30 mouse cellular contexts compared by ENCODE assay signal in genomic region chr13:8933499-8933898, GRCm38 (mm10). TPM values are rescaled to one million over a fixed set of nuclear protein-coding genes. Genes with fewer than 3 reads are reported as not detected.
DNase-seq lines count a peak whose midpoint lies in the region; ATAC-seq and TF ChIP-seq lines count a peak whose summit lies in the region.
"Had no signal": no experiment of that assay in that cellular context is flagged by ENCODE, and none has a peak within 500 bp of the region (broad histone marks: within the 10 kb centered on the region; RNA-seq: fewer than 3 reads in every experiment).

No protein-coding gene starts in this region.

- TF ChIP-seq RAD21 in MEL (IDR thresholded peaks at IDR 0.05; ENCODE audit: low read depth, low read length), result no peak

- peak; percentile 45; the same call in 1 of the 2 replicates for ATAC-seq in liver, embryonic 14.5 days (ENCODE audit: insufficient read depth)
- ATAC-seq: forebrain, embryonic 15.5 days; Patski had no signal

- no peak overlapping the region for H3K4me2 ChIP-seq in liver, embryonic 14.5 days (ENCODE audit: low read depth)
- H3K4me2 ChIP-seq: embryonic facial prominence, embryonic 15.5 days; forebrain, embryonic 15.5 days; heart, embryonic 12.5 days; hindbrain, embryonic 14.5 days had no signal

- no peaks in the 10 kb centered on the region for H3K79me2 ChIP-seq in MEL (ENCODE audit: control insufficient read depth, insufficient read depth, low read length, poor library complexity)

- H3K9ac ChIP-seq in MEL (ENCODE audit: control insufficient read depth, low read depth, low read length, poor library complexity, severe bottlenecking), result no peak overlapping the region
- no peak overlapping the region for H3K9ac ChIP-seq in liver, embryonic 14.5 days (replicated peaks)
- H3K9ac ChIP-seq: embryonic facial prominence, embryonic 15.5 days; forebrain, embryonic 15.5 days; heart, embryonic 12.5 days; hindbrain, embryonic 14.5 days had no signal

- no peak overlapping the region for H3K4me3 ChIP-seq in MEL (ENCODE audit: control insufficient read depth in 1 of 2, insufficient read depth in 1 of 2, low read depth in 2 of 2, low read length in 2 of 2)
- H3K4me3 ChIP-seq in liver, embryonic 14.5 days (ENCODE audit: insufficient read depth in 1 of 2, low read depth in 2 of 2, low read length in 2 of 2), result no peak overlapping the region
- H3K4me3 ChIP-seq: embryonic facial prominence, embryonic 15.5 days; erythroblast, embryonic 14.5 days; forebrain, embryonic 10.5 days; forebrain, embryonic 15.5 days; heart, adult 2 months; heart, embryonic 12.5 days; hindbrain, embryonic 10.5 days had no signal

- peaks cover 0 to 7% of the 10 kb centered on the region in 2 experiments; a peak in 2 of 4 replicates for H3K27me3 ChIP-seq in MEL (ENCODE audit: control insufficient read depth in 1 of 2, insufficient read depth in 2 of 2, low read length in 2 of 2)
- H3K27me3 ChIP-seq in liver, embryonic 14.5 days (ENCODE audit: control insufficient read depth, insufficient read depth, low read length), result no peaks in the 10 kb centered on the region
- H3K27me3 ChIP-seq: embryonic facial prominence, embryonic 15.5 days; forebrain, embryonic 15.5 days; heart, embryonic 12.5 days had no signal

- DNase-seq in MEL (ENCODE audit: low read depth, low spot score) (peak; percentile 48), R1 (ENCODE audit: low read depth, low spot score) (peak; percentile 31)
- DNase-seq in liver, embryonic 14.5 days (ENCODE audit: low read depth in 3 of 3, low spot score in 3 of 3), result no peak
- no peak for DNase-seq in left cerebral cortex, postnatal 36 days (ENCODE audit: low spot score in 2 of 2)
- no peak for DNase-seq in frontal cortex, postnatal 10 days (ENCODE audit: low spot score in 2 of 2)
- no peak for DNase-seq in left cerebral cortex, adult 8-10 months (ENCODE audit: low spot score in 2 of 2)
- DNase-seq: adrenal gland, adult 8-10 months; cerebellum, adult 11 months; cerebellum, adult 8-10 months; cerebellum, postnatal 14 days; embryo, embryonic 11 days; gastrocnemius, postnatal 14 days; heart, adult 2 months had no signal

- H3K36me3 ChIP-seq in MEL (ENCODE audit: control insufficient read depth in 1 of 2, insufficient read depth in 2 of 2, low read length in 2 of 2), result no peaks in the 10 kb centered on the region
- H3K36me3 ChIP-seq in liver, embryonic 14.5 days (replicated peaks; ENCODE audit: control insufficient read depth, insufficient read depth, low read depth), result no peaks in the 10 kb centered on the region
- H3K36me3 ChIP-seq: embryonic facial prominence, embryonic 15.5 days; forebrain, embryonic 10.5 days; forebrain, embryonic 15.5 days; heart, embryonic 12.5 days; hindbrain, embryonic 10.5 days had no signal

- TF ChIP-seq CTCF in MEL (IDR thresholded peaks at IDR 0.05 in 2 of 3, conservative IDR thresholded peaks at IDR 0.05 in 1 of 3; ENCODE audit: control insufficient read depth in 1 of 3, insufficient read depth in 1 of 3, low read depth in 2 of 3, low read length in 3 of 3, poor library complexity in 1 of 3, severe bottlenecking in 1 of 3), result no peak
- no peak for TF ChIP-seq CTCF in liver, embryonic 14.5 days (IDR thresholded peaks at IDR 0.05; ENCODE audit: low read depth)

- no peaks in the 10 kb centered on the region for H3K4me1 ChIP-seq in MEL (ENCODE audit: control insufficient read depth in 1 of 2, insufficient read depth in 2 of 2, low read length in 2 of 2)
- H3K4me1 ChIP-seq in liver, embryonic 14.5 days (replicated peaks; ENCODE audit: control insufficient read depth in 2 of 2, insufficient read depth in 2 of 2, low read length in 1 of 2), result no peaks in the 10 kb centered on the region
- H3K4me1 ChIP-seq: embryonic facial prominence, embryonic 15.5 days; forebrain, embryonic 10.5 days; forebrain, embryonic 15.5 days; heart, embryonic 12.5 days; hindbrain, embryonic 10.5 days had no signal

- H3K27ac ChIP-seq in MEL (ENCODE audit: control insufficient read depth, low read depth, low read length), result no peak overlapping the region
- H3K27ac ChIP-seq in liver, embryonic 14.5 days, result no peak overlapping the region
- H3K27ac ChIP-seq: embryonic facial prominence, embryonic 15.5 days; forebrain, embryonic 10.5 days; forebrain, embryonic 15.5 days; heart, adult 2 months; hindbrain, embryonic 10.5 days; hindbrain, embryonic 14.5 days had no signal

- TF ChIP-seq EP300 in MEL (IDR thresholded peaks at IDR 0.05; ENCODE audit: low read depth in 1 of 2, low read length in 2 of 2), result no peak
- no peak for TF ChIP-seq EP300 in liver, embryonic 14.5 days (IDR thresholded peaks at IDR 0.05; ENCODE audit: low read depth)

- 20% methylated on average over 2 of the region's 2 CpGs for WGBS in liver, embryonic 14.5 days (ENCODE audit: insufficient replicate concordance)

- H3K9me3 ChIP-seq in MEL (replicated peaks; ENCODE audit: insufficient read depth, low read length), result no peaks in the 10 kb centered on the region
- no peaks in the 10 kb centered on the region for H3K9me3 ChIP-seq in liver, embryonic 14.5 days (ENCODE audit: control insufficient read depth, low read length)
- H3K9me3 ChIP-seq: embryonic facial prominence, embryonic 15.5 days; forebrain, embryonic 10.5 days; forebrain, embryonic 15.5 days; heart, embryonic 12.5 days; hindbrain, embryonic 10.5 days had no signal

- no peak for TF ChIP-seq POLR2A in MEL (IDR thresholded peaks at IDR 0.05; ENCODE audit: control insufficient read depth in 1 of 2, insufficient read depth in 1 of 2, low read depth in 1 of 2, low read length in 2 of 2, poor library complexity in 1 of 2)

- intact Hi-C loops in left cerebral cortex, postnatal 36 days (cut with DNase I), result no loop called here

TF ChIP-seq in MEL, 35 proteins besides CTCF, POLR2A, EP300 and RAD21:
- no peak for TF ChIP-seq TCF12 (IDR thresholded peaks at IDR 0.05; ENCODE audit: low read depth, low read length)
- no peak for TF ChIP-seq SIN3A (IDR thresholded peaks at IDR 0.05; ENCODE audit: low read length)
- no peak for TF ChIP-seq KAT2A (conservative IDR thresholded peaks at IDR 0.05; ENCODE audit: low read depth, low read length)
- TF ChIP-seq ZMIZ1 (IDR thresholded peaks at IDR 0.05; ENCODE audit: low read depth, low read length), result no peak
- TF ChIP-seq NRF1 (IDR thresholded peaks at IDR 0.05; ENCODE audit: insufficient read depth, low read depth, low read length, poor library complexity, severe bottlenecking), result no peak
- TF ChIP-seq CHD1 (IDR thresholded peaks at IDR 0.05; ENCODE audit: low read depth, low read length), result no peak
- no peak for TF ChIP-seq SMC3 (IDR thresholded peaks at IDR 0.05; ENCODE audit: low read depth, low read length)
- TF ChIP-seq MAZ (IDR thresholded peaks at IDR 0.05; ENCODE audit: low read depth, low read length), result no peak
- TF ChIP-seq MAX (IDR thresholded peaks at IDR 0.05; ENCODE audit: low read length), result no peak
- no peak for TF ChIP-seq RCOR1 (IDR thresholded peaks at IDR 0.05; ENCODE audit: low read depth, low read length)
- TF ChIP-seq HCFC1 (IDR thresholded peaks at IDR 0.05; ENCODE audit: low read depth, low read length), result no peak
- TF ChIP-seq MAFK (IDR thresholded peaks at IDR 0.05; ENCODE audit: borderline replicate concordance, low read depth, low read length), result no peak
TF ChIP-seq in MEL: peak in this region for 0.

RNA-seq across cellular contexts. Expression of gene Gm9745, which starts 14.5 kb away (rescaled TPM):
- total RNA-seq in MEL (2012; rRNA removed), result not detected in 2 replicates
- polyA plus RNA-seq in MEL (2012; ENCODE audit: insufficient read depth in 1 of 2, insufficient read length in 2 of 2, low read depth in 1 of 2, low replicate concordance in 2 of 2, missing spikeins in 1 of 2), result not detected
- polyA plus RNA-seq in liver, embryonic 14.5 days (2012; rRNA removed), result not detected in 2 replicates
- polyA plus RNA-seq in liver, embryonic 14.5 days (2014; fragmentation: Nextera tagmentation; extraction: Ambion mirVana), result not detected in 2 replicates
- under 1 TPM in 1 of 2 experiments, not detected in 1; 0.59 TPM for total RNA-seq in left cerebral cortex, postnatal 36 days (2021)
- total RNA-seq in left cerebral cortex, adult 8-10 months (2022), result under 1 TPM in 1 of 4 experiments, not detected in 3; 0.59 TPM
- total RNA-seq: adrenal gland, adult 8-10 months; adrenal gland, postnatal 4 days; common myeloid progenitor, adult 5-6 weeks; ES-E14; gastrocnemius, adult 18-20 months; gastrocnemius, postnatal 14 days; heart, adult 2 months; heart, postnatal 25 days had no signal
- polyA plus RNA-seq: brain, embryonic 14.5 days; embryonic facial prominence, embryonic 11.5 days; erythroblast, embryonic 14.5 days; forebrain, embryonic 10.5 days; forebrain, embryonic 15.5 days; gonadal fat pad, adult 2 months; heart, adult 2 months; heart, embryonic 12.5 days; heart, embryonic 16.5 days; hindbrain, embryonic 10.5 days; hindbrain, embryonic 14.5 days; Patski had no signal

RNA-seq across cellular contexts. Expression of gene Idi2, which starts 19.2 kb away (rescaled TPM):
- total RNA-seq in MEL (2012; rRNA removed), result not detected in 2 replicates
- under 1 TPM in 1 of 2 experiments, not detected in 1; 0.07 TPM for polyA plus RNA-seq in MEL (2012; ENCODE audit: insufficient read depth in 1 of 2, insufficient read length in 2 of 2, low read depth in 1 of 2, low replicate concordance in 2 of 2, missing spikeins in 1 of 2)
- not detected in 2 replicates for polyA plus RNA-seq in liver, embryonic 14.5 days (2012; rRNA removed)
- not detected in 2 replicates for polyA plus RNA-seq in liver, embryonic 14.5 days (2014; fragmentation: Nextera tagmentation; extraction: Ambion mirVana)
- total RNA-seq in left cerebral cortex, postnatal 36 days (2021), result not detected
- not detected for total RNA-seq in left cerebral cortex, adult 8-10 months (2022)
- total RNA-seq: adrenal gland, adult 8-10 months; adrenal gland, postnatal 4 days; common myeloid progenitor, adult 5-6 weeks; ES-E14; gastrocnemius, adult 18-20 months; gastrocnemius, postnatal 14 days; heart, adult 2 months; heart, postnatal 25 days had no signal
- polyA plus RNA-seq: brain, embryonic 14.5 days; embryonic facial prominence, embryonic 11.5 days; erythroblast, embryonic 14.5 days; forebrain, embryonic 15.5 days; gonadal fat pad, adult 2 months; heart, adult 2 months; heart, embryonic 12.5 days; hindbrain, embryonic 10.5 days; hindbrain, embryonic 14.5 days; Patski had no signal

RNA-seq across cellular contexts. Expression of gene Idi1, which starts 48.2 kb away (rescaled TPM):
- total RNA-seq in MEL (2012; rRNA removed), result 19.9 and 22.1 TPM in 2 replicates
- 10 to 100 TPM in 1 of 2 experiments, not detected in 1; 22.5 TPM for polyA plus RNA-seq in MEL (2012; ENCODE audit: insufficient read depth in 1 of 2, insufficient read length in 2 of 2, low read depth in 1 of 2, low replicate concordance in 2 of 2, missing spikeins in 1 of 2)
- 37.2 and 49.3 TPM in 2 replicates for polyA plus RNA-seq in liver, embryonic 14.5 days (2012; rRNA removed)
- 78.1 and 83.5 TPM in 2 replicates for polyA plus RNA-seq in liver, embryonic 14.5 days (2014; fragmentation: Nextera tagmentation; extraction: Ambion mirVana)
- 10 to 100 TPM; 37.6 to 42.2 TPM for total RNA-seq in left cerebral cortex, postnatal 36 days (2021)
- total RNA-seq in left cerebral cortex, adult 8-10 months (2022), result 10 to 100 TPM; 34.4 to 41.1 (median 37.2) TPM

Comparison
In these comparisons a context has a peak if more than half of its experiments do, and no peak if none do; other contexts are left out.
1. DNase-seq: peak in MEL (single experiment) and R1 (single experiment); none in liver, embryonic 14.5 days (0 of 3), left cerebral cortex, postnatal 36 days (0 of 2), frontal cortex, postnatal 10 days (0 of 2) and left cerebral cortex, adult 8-10 months (0 of 2).